In genomic region chr2:166583292-166583691, GRCm38 (mm10) we compare ENCODE assay signal across 11 mouse cellular contexts.
A peak's percentile ranks its signal among the peaks of the same experiment; 100 is the strongest.
DNase-seq lines count a peak whose midpoint lies in the region; TF ChIP-seq lines count a peak whose summit lies in the region.
"Had no signal": no experiment of that assay in that cellular context is flagged by ENCODE, and none has a peak within 500 bp of the region (broad histone marks: within the 10 kb centered on the region; RNA-seq: fewer than 3 reads in every experiment).

No protein-coding gene starts in this region.

- intact Hi-C loops in left cerebral cortex, adult 2 months (cut with DNase I): no loop called here
- intact Hi-C loops in heart, postnatal 14 days (cut with DNase I): no loop called here

- DNase-seq in left cerebral cortex, adult 2 months (ENCODE audit: extremely low spot score in 1 of 2, low spot score in 2 of 2): no peak
- DNase-seq in left cerebral cortex, adult 11 months (ENCODE audit: low spot score): no peak
- peak; percentile 24 for DNase-seq in thymus, postnatal 14 days
- DNase-seq in thymus, postnatal 25 days: no peak
- no peak for DNase-seq in brain, embryonic 14.5 days (ENCODE audit: low read depth)
- DNase-seq in urinary bladder, postnatal 14 days (ENCODE audit: low spot score): no peak
- DNase-seq in heart, postnatal 14 days: no peak
- DNase-seq: embryo, embryonic 11 days; kidney, postnatal 36 days had no signal

- TF ChIP-seq CTCF in left cerebral cortex, adult 2 months (IDR thresholded peaks at IDR 0.05): peak; percentile 29
- peak; percentile 50; the same call in 1 of the 2 replicates for TF ChIP-seq CTCF in brain, embryonic 14.5 days (IDR thresholded peaks at IDR 0.05; ENCODE audit: borderline replicate concordance, extremely low read depth, insufficient read depth, insufficient read length)

- no peak for TF ChIP-seq POLR2A in brain, embryonic 14.5 days (IDR thresholded peaks at IDR 0.05; ENCODE audit: borderline replicate concordance, extremely low read depth, insufficient read depth, insufficient read length, poor library complexity, severe bottlenecking)

- H3K27ac ChIP-seq in left cerebral cortex, adult 2 months: peak overlapping the region; percentile 37; the same call in 1 of the 2 replicates
- H3K27ac ChIP-seq: heart, embryonic 10.5 days had no signal

- no peak overlapping the region for H3K4me3 ChIP-seq in left cerebral cortex, adult 2 months
- H3K4me3 ChIP-seq: heart, embryonic 10.5 days; megakaryocyte, embryonic 14.5 days had no signal
